Mouse (Mus musculus) heart, embryonic 13.5 days (tissue): ENCODE measurements around the gene Styx. TPM values are rescaled to one million over a fixed set of nuclear protein-coding genes. Genes with fewer than 3 reads are reported as not detected.
A peak's percentile ranks its signal among the peaks of the same experiment; 100 is the strongest.

Experiments used
- ATAC-seq: fragments of 200-750 bp; cut with Nextera tagmentation; 2 replicates; pipeline ENCODE4 v1.8.0; 2017; ENCODE audit warnings: moderate TSS enrichment; ENCODE audit not compliant: insufficient number of reproducible peaks, low FRiP score, low TSS enrichment; ENCODE audit errors: extremely low read depth
- H3K27ac ChIP-seq: fragments of 300-500 bp; sonication (generic); replicated peaks from 2 replicates; pipeline ENCODE4 v1.5.1; 2015; ENCODE audit warnings: moderate library complexity, mild to moderate bottlenecking, inconsistent platforms
- H3K27me3 ChIP-seq: fragments of 300-500 bp; sonication (generic); replicated peaks from 2 replicates; pipeline ENCODE4 v1.6.1; 2015; ENCODE audit warnings: mild to moderate bottlenecking, inconsistent platforms
- H3K36me3 ChIP-seq: fragments of 300-500 bp; sonication (generic); 2 replicates; pipeline ENCODE4 v1.6.1; 2015; ENCODE audit warnings: mild to moderate bottlenecking, inconsistent platforms
- H3K4me1 ChIP-seq: fragments of 300-500 bp; sonication (generic); 2 replicates; pipeline ENCODE4 v1.6.1; 2015; ENCODE audit warnings: inconsistent platforms
- H3K4me2 ChIP-seq: fragments of 300-500 bp; sonication (generic); 2 replicates; pipeline ENCODE4 v1.6.1; 2015; ENCODE audit warnings: inconsistent platforms, mild to moderate bottlenecking, moderate library complexity
- H3K4me3 ChIP-seq: fragments of 300-500 bp; sonication (generic); 2 replicates; pipeline ENCODE4 v1.5.1; 2015; ENCODE audit warnings: moderate library complexity, mild to moderate bottlenecking, inconsistent platforms
- H3K9ac ChIP-seq: fragments of 300-500 bp; sonication (generic); 2 replicates; pipeline ENCODE4 v1.6.1; 2015; ENCODE audit warnings: inconsistent platforms, mild to moderate bottlenecking, moderate library complexity
- H3K9me3 ChIP-seq: fragments of 300-500 bp; sonication (generic); 2 replicates; pipeline ENCODE4 v1.6.1; 2016; ENCODE audit warnings: inconsistent platforms
- WGBS: fragments of 180-500 bp; shearing (Covaris S2); methylation state at CpG from one replicate; pipeline ENCODE4 v1.1.7; 2015; ENCODE audit warnings: mixed read lengths; 5-methylcytosine and 5-hydroxymethylcytosine counted together
- polyA plus RNA-seq: library from polyadenylated mRNA; unstranded; fragments of >200 nt; fragmentation: Nextera tagmentation; extraction: Ambion mirVana; gene quantifications from 2 replicates; pipeline ENCODE4 v1.2.1, GENCODE M21; 2015

Gene Styx
- 46.1 and 58.3 TPM in 2 replicates for polyA plus RNA-seq

DNA sequence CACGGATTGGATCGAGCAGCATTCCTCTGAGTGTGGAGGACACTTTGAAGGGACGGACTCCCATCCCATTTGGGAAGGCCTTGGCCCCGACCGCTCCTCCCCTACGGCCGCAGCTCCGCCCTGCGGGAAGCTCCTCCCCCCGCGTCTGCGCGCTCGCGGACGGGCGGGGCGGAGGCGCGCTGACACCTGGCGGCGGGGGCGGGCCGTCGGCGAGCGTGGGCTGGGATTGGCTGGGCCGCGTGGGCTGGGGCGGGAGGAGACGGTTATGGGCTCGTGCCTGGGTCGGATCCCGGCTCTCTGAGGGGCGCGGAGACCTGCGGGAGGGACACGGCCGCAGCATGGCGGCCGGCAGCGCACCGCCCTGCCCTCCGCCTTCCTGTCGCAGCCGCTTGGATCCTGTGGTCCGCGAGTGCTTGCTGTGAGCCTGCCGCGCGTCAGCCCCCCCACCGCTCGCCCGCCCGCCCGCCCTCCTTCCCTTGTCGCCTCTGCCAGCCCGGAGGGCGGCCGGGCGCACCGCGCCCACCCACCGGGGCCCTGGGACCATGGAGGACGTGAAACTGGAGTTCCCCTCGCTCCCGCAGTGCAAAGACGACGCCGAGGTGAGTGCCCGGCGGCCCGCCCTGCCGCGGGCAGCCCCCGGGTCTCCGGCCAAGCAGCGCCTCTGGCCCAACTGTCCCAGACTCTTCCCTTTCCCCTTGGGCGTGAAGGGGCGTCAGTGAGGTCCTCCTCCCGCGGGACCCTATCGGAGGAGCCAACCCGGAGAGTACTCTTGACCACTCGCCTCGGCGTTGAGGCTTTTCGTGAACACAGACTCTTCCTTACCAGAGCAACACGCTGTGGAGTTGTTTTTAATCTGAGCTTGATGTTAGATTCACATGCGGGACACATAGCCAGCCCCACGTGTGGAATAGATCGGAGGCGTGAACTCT is at the start of gene Styx:
TSS of gene Styx (plus strand) at position 163 of the 929 bp plus-strand sequence.
- Histone ChIP-seq H3K4me1 (peaks cover 18% of the 10 kb centered on the region), H3K36me3 (peaks cover 37% of the 10 kb centered on the region), H3K27ac (peak within 1 kb of the TSS; percentile 88), H3K4me3 (peak within 1 kb of the TSS; percentile 87), H3K9ac (peak within 1 kb of the TSS; percentile 93), H3K9me3 (no peaks in the 10 kb centered on the region), H3K27me3 (no peaks in the 10 kb centered on the region), H3K4me2 (peak within 1 kb of the TSS; percentile 77)
- peak; percentile 98 for ATAC-seq
- under 1% methylated on average over 63 of the region's 93 CpGs for WGBS

DNA sequence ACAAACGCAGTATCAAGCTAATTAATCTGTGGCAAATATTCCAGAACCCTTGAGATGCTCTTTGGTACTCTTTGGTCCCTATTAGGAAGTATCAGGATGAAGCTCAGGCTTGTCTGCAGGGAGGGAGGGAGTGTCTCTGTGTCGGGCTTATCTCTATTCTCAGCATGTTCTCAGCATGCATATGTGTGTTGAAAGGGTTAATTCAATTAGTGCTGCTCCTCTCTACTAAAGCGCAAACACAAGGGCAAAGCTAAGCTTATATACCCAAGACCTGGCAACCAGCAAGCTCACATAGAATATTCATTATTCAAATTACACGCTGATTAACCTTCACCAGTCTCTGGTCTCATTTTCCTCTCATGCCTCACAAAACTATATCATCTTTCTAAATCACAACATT is 47.0 kb upstream of the Styx start:
- no peak overlapping the region for H3K4me2 ChIP-seq
- ATAC-seq = no peak
- no peaks in the 10 kb centered on the region for H3K9me3 ChIP-seq
- 59% methylated on average over 4 of the region's 4 CpGs for WGBS
- peaks cover 63% of the 10 kb centered on the region for H3K36me3 ChIP-seq
- no peak overlapping the region for H3K9ac ChIP-seq
- H3K4me3 ChIP-seq = no peak overlapping the region
- H3K4me1 ChIP-seq = peaks cover 6% of the 10 kb centered on the region
- no peaks in the 10 kb centered on the region for H3K27me3 ChIP-seq
- H3K27ac ChIP-seq = no peak overlapping the region

DNA sequence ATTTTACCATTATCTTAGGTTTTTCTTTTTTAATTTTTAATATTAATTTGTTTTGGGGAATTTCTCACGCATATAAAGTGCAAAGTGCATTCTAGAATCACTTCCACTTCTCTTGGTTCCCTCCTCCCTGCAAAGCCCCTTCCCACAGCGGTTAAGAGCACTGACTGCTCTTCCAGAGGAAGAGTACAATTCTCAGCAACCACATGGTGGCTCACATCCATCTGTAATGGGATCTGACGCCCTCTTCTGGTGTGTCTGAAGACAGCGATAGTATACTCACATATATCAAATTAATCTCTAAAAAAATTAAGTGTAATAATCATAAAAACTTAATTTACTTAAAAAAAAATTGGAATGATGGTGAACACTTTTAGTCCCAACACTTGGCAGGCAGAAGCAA is 46.5 kb upstream of the Styx start:
- Histone ChIP-seq H3K9me3 (no peaks in the 10 kb centered on the region), H3K4me1 (peaks cover 7% of the 10 kb centered on the region), H3K27ac (no peak overlapping the region), H3K9ac (no peak overlapping the region), H3K27me3 (no peaks in the 10 kb centered on the region), H3K4me2 (no peak overlapping the region), H3K36me3 (peaks cover 58% of the 10 kb centered on the region), H3K4me3 (no peak overlapping the region)
- 66% methylated on average over 4 of the region's 4 CpGs for WGBS
- no peak for ATAC-seq

DNA sequence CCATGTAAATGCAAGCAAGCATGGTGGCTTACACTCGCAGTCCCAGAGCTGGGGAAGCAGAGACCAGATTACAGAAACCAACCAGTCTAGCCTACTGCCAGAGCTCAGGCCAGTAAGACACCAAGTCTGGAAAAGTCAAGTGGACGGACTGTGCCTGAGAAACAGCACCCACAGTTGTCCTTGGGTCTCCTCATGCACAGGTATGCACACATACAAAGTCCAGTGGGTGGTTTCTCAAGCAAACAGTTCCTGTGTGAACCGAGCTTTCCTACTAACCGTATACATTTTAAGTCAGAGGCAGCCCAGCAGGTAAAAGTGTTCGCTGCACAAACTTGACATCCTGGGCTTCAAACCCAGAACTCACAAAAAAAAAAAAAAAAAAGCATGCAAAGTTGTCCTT is 45.0 kb upstream of the Styx start:
- Histone ChIP-seq H3K4me2 (no peak overlapping the region), H3K4me1 (peaks cover 19% of the 10 kb centered on the region), H3K27me3 (no peaks in the 10 kb centered on the region), H3K9ac (no peak overlapping the region), H3K27ac (no peak overlapping the region), H3K9me3 (no peaks in the 10 kb centered on the region), H3K4me3 (no peak overlapping the region), H3K36me3 (peaks cover 44% of the 10 kb centered on the region)
- no peak for ATAC-seq
- 89% methylated on average over 5 of the region's 5 CpGs for WGBS

DNA sequence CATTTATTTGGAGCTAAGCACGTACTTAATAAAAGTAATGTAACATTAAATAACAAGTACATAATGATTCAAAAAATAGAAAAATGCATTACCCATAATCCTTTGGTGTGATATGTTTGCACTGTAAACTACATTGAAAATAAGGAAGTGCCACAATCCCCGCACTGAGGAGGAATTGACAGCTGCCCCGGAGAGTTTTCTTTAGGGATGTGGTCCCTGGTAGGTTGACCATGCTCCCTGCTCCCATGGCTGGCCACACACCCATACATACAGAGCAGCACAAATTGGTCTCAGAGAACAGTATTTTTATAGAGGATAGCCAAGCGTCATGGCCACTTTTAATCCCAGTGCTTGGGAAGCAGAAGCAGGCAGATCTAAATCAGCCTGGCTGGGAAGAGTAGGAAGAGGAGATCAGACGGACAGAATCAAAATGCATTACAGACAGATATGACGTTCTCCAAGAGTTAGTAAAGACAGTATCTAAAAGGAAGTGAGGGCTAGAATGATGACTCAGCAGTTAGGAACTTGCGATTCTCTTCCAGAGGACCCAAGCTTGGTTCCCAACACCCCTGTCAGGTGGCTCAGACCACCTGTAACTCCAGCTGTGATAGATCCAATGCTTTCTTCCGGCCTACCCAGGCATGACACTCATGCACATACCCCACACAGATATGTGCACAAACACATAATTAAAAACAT is 43.1 kb upstream of the Styx start:
- no peak for ATAC-seq
- Histone ChIP-seq H3K9ac (no peak overlapping the region), H3K4me1 (peaks cover 19% of the 10 kb centered on the region), H3K9me3 (no peaks in the 10 kb centered on the region), H3K27ac (no peak overlapping the region), H3K36me3 (peaks cover 25% of the 10 kb centered on the region), H3K4me2 (no peak overlapping the region), H3K4me3 (no peak overlapping the region), H3K27me3 (no peaks in the 10 kb centered on the region)
- WGBS = 77% methylated on average over 8 of the region's 8 CpGs

DNA sequence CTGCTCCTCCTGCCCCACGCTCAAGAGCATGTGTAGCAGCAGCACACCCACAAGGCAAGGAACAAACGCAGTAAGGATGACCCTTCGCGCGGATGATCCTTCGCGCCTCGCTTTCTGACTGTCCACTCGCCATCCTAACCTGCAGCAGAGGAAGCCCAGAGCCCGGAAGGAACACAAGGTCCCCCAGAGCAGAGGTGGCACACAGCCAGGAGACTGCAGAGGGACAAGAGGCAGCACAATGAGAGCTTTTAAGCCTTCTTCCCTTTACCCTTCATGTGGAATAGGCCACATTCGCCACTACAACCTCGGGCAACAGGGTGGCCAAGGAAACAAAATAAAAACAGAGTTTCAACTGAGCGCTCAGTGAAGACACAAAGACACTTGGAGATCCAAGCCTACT is 41.2 kb upstream of the Styx start:
- Histone ChIP-seq H3K9ac (no peak overlapping the region), H3K36me3 (peaks cover 13% of the 10 kb centered on the region), H3K9me3 (no peaks in the 10 kb centered on the region), H3K27ac (no peak overlapping the region), H3K4me1 (peaks cover 29% of the 10 kb centered on the region), H3K27me3 (no peaks in the 10 kb centered on the region), H3K4me3 (no peak overlapping the region), H3K4me2 (no peak overlapping the region)
- no peak for ATAC-seq
- 82% methylated on average over 13 of the region's 13 CpGs for WGBS

DNA sequence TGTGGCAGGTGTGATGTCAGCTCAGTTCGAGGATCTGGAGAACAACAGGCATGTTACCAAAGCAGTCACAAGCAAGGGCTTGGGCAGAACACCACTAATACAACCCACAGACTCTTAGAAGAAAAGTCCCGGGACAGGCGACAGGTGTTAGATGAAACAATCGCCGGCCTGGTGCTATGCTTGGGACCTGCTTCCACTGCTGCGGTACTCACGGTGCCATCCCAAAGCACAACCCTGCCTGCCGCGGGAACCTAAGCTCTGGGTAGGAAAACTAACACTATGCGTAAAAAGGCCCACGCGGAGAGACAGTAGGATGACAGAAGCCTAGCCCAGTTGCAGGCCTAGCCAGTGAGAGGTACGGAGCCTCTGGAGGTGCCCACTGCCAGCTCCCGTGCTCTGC is 40.8 kb upstream of the Styx start:
- no peak overlapping the region for H3K4me2 ChIP-seq
- H3K27me3 ChIP-seq = no peaks in the 10 kb centered on the region
- H3K9me3 ChIP-seq = no peaks in the 10 kb centered on the region
- peaks cover 32% of the 10 kb centered on the region for H3K4me1 ChIP-seq
- H3K27ac ChIP-seq = no peak overlapping the region
- no peak overlapping the region for H3K9ac ChIP-seq
- WGBS = 82% methylated on average over 14 of the region's 14 CpGs
- H3K36me3 ChIP-seq = peaks cover 8% of the 10 kb centered on the region
- ATAC-seq = no peak
- H3K4me3 ChIP-seq = no peak overlapping the region

DNA sequence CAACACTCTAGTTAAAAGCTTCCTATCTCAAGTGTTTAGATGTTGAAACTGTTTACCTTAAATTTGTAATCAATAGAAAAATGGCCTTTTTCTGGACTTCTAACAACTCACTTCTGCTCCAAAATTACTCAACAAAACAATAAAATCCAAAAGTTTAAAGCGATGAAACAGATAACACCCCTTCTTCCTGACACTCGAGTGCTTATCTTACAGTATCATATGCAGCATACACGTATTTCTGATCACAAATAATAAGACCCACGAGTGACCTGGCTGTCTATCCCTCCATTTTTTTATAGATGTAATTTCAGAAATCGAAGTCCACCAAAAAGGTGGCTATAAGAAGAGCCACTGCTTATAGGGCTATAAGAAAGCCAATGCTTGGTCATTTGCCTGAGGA is 34.0 kb upstream of the Styx start:
- peak overlapping the region; percentile 97 for H3K9ac ChIP-seq
- peaks cover 50% of the 10 kb centered on the region for H3K4me1 ChIP-seq
- ATAC-seq = no peak
- peak overlapping the region; percentile 97 for H3K4me3 ChIP-seq
- H3K36me3 ChIP-seq = no peaks in the 10 kb centered on the region
- no peak overlapping the region for H3K27ac ChIP-seq
- no peaks in the 10 kb centered on the region for H3K27me3 ChIP-seq
- 49% methylated on average over 5 of the region's 5 CpGs for WGBS
- H3K9me3 ChIP-seq = no peaks in the 10 kb centered on the region
- peak overlapping the region; percentile 84 for H3K4me2 ChIP-seq

DNA sequence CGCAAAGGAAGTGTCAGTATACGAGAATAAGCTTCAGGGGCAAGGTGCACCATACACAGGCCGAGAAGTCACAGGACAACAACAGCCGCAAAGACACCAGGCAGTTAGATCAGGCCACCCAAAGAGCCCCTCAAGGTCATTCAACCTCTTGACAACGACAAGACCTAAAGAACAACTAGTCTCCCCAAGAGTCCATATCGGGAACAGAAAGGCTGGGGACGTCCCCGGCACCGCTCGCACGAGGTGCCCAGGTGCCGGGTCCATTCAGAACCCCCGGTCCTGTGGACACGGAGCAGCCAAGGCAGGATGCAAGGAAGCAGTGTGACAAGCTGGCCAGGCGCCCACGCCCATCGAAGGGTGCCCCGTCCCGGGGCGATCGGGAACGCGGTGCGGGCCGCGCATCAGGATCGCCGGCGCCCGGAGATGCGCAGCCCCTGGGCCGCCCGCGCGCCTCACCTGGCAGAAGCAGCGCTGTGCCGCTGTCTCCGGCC is 32.9 kb upstream of the Styx start:
- Histone ChIP-seq H3K9ac (peak overlapping the region; percentile 97), H3K27me3 (no peaks in the 10 kb centered on the region), H3K4me2 (peak overlapping the region; percentile 84), H3K36me3 (no peaks in the 10 kb centered on the region), H3K4me3 (peak overlapping the region; percentile 97), H3K27ac (peak overlapping the region; percentile 96), H3K4me1 (peaks cover 51% of the 10 kb centered on the region), H3K9me3 (no peaks in the 10 kb centered on the region)
- WGBS = under 1% methylated on average over 38 of the region's 38 CpGs
- ATAC-seq = peak; percentile 69; the same call in 1 of the 2 replicates

DNA sequence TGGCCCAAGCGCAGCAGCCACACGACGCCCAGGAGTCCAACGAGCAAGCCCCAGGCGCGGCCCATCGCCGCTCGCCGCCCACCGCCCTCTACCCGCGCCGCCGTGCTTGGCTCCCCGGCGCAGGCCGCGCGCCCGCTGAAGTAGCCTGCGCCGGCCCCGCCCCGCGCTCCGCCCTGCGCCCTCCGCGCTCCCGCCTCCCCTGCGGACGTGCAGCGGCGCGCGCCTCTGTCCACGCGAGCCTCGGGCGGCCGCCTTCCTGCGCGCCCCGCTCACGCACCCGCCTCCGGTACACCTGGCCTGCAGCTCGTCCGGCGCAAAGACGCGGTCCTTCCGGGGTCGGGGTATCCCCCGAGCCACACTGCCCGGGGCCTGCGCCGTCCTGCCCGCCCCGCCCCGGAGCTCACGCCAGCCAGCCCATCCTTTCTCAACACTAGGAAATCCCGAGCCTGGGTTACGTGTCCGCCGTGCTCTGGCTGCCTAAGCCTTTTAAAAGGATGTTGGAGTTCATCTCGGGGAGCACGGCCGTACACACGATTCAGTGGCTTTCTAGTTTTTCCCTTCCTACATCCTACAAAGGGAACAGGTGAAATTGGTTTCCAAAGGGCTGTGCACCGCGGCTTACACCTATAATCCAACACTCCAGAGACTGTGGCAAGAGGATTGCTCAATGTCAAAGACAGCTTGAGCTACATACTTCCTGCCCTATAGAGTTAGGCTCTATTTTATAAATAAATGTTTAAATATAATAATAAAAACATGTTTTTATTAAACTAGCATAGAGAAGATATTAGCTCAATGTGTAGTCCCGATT is 32.3 kb upstream of the Styx start, which contains the start of gene Ero1l:
TSS of gene Ero1l (minus strand) at position 346 of the 811 bp plus-strand sequence.
- WGBS = 2% methylated on average over 63 of the region's 74 CpGs
- H3K36me3 ChIP-seq = no peaks in the 10 kb centered on the region

DNA sequence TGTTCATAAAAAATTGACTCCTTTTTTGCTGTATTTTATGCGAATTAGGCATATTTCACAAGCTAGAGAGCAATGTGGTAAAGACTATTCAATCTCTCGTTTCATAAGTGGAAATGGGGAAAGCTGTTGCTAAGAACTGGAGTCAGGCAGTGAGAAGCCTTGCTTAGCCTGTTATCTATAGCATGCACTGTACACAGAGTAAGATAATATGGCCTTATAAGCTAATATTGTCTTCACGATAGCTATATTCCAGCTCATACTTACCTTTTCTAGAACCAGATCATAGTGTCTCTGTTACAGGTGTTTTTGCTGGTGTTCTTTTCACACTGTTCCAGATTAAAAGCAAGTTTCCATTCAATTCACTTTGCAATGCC is 31.7 kb upstream of the Styx start:
- peak overlapping the region; percentile 97 for H3K9ac ChIP-seq
- peaks cover 46% of the 10 kb centered on the region for H3K4me1 ChIP-seq
- WGBS = 54% methylated on average over 3 of the region's 3 CpGs
- H3K27me3 ChIP-seq = no peaks in the 10 kb centered on the region
- no peaks in the 10 kb centered on the region for H3K36me3 ChIP-seq
- ATAC-seq = no peak
- peak overlapping the region; percentile 97 for H3K4me3 ChIP-seq
- H3K9me3 ChIP-seq = no peaks in the 10 kb centered on the region
- H3K4me2 ChIP-seq = peak overlapping the region; percentile 84
- H3K27ac ChIP-seq = peak overlapping the region; percentile 96; the same call in 1 of the 2 replicates

More for the DNA sequence above, 32.3 kb upstream of the Styx start, which contains the start of gene Ero1l:
- Histone ChIP-seq H3K4me3 (peak within 1 kb of the TSS; percentile 97), H3K27ac (peak within 1 kb of the TSS; percentile 96), H3K9me3 (no peaks in the 10 kb centered on the region), H3K9ac (peak within 1 kb of the TSS; percentile 97), H3K27me3 (no peaks in the 10 kb centered on the region), H3K4me2 (peak within 1 kb of the TSS; percentile 84), H3K4me1 (peaks cover 51% of the 10 kb centered on the region)
- ATAC-seq = peak; percentile 87
